8 mouse cellular contexts compared by ENCODE assay signal in the genomic region with DNA sequence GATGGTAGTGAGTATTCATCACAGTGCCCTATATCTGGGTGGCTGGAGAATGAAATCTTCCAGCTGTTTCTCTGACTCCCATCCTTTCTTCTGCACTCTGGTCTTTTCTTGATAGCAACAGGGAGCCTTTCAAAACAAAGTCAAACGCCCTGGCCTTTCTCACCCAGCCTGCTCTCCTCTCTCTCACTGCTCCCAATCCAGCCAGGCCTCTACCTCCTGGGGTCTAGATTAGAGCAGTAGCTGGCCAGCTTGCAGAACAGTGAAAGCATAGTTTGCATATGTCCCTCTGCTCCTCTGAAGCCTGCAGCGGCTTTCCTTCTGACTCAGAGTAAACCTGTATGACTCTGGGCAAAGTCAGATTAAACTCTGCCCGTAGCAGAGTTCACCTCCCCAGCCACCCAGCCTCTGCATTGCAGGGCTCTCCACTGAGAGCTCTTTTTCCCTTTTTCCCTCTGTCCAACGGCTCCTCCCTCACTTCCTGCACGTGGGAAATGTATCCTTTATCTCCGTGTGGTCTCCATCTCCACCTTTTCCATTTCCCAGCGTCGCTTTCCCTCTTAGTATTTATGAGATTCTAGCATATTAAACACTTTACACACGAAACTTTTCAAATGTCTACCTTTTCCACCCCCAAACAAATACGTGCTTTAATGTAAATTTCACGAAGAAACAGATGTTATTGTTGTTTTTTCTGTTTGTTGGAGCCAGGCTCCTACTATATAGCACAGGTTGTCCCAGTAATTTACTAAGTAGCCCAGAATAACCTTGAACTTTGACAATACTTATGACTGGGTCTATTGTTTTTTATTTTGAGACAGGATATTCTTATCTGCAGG. TPM values are rescaled to one million over a fixed set of nuclear protein-coding genes. Genes with fewer than 3 reads are reported as not detected.
DNase-seq lines count a peak whose midpoint lies in the region; ATAC-seq and TF ChIP-seq lines count a peak whose summit lies in the region.

Gene Bcl10, plus strand, starts transcription at position 786 of the 836 bp plus-strand sequence.

- ATAC-seq in forebrain, embryonic 16.5 days: no peak
- ATAC-seq in intestine, embryonic 14.5 days (replicated peaks; ENCODE audit: low FRiP score, low TSS enrichment, low read depth): no peak
- no peak for ATAC-seq in megakaryocyte progenitor cell, adult 5-6 weeks (replicated peaks; ENCODE audit: poor library complexity)

- no peak for DNase-seq in gastrocnemius, postnatal 14 days
- DNase-seq in gastrocnemius, adult 18-20 months (ENCODE audit: low spot score): no peak
- DNase-seq in ES-E14 (ENCODE audit: low read depth, low spot score): no peak
- DNase-seq in intestine, embryonic 14.5 days (ENCODE audit: low spot score): no peak
- no peak for DNase-seq in adipocyte (ENCODE audit: low spot score)
- DNase-seq in yolk sac, embryonic 10.5 days (ENCODE audit: low spot score): no peak

- 31% methylated on average over 11 of the region's 11 CpGs for WGBS in forebrain, embryonic 16.5 days
- 27% methylated on average over 11 of the region's 11 CpGs for WGBS in intestine, embryonic 14.5 days

- H3K36me3 ChIP-seq in ES-E14 (ENCODE audit: control insufficient read depth, insufficient read depth, low read length, poor library complexity, severe bottlenecking): no peaks in the 10 kb centered on the region
- no peaks in the 10 kb centered on the region for H3K36me3 ChIP-seq in forebrain, embryonic 16.5 days (ENCODE audit: control insufficient read depth, insufficient read depth)
- H3K36me3 ChIP-seq in intestine, embryonic 14.5 days (ENCODE audit: control insufficient read depth, insufficient read depth, low read length): no peaks in the 10 kb centered on the region

- 0 out of 4 replicates have a peak, but pooled peaks cover 0 to 2% of the 10 kb centered on the region in 2 experiments for H3K4me1 ChIP-seq in ES-E14 (ENCODE audit: control insufficient read depth in 2 of 2, insufficient read depth in 2 of 2, low read length in 2 of 2, poor library complexity in 1 of 2)
- H3K4me1 ChIP-seq in forebrain, embryonic 16.5 days (replicated peaks; ENCODE audit: control insufficient read depth, insufficient read depth, low read length): peaks cover 11% of the 10 kb centered on the region
- peaks cover 22% of the 10 kb centered on the region for H3K4me1 ChIP-seq in intestine, embryonic 14.5 days (replicated peaks; ENCODE audit: control insufficient read depth, insufficient read depth, low read length)

- peak within 1 kb of the TSS; percentile 71; the same call in 1 of the 2 replicates for H3K9ac ChIP-seq in ES-E14 (ENCODE audit: insufficient read depth, low read depth, low read length, poor library complexity, severe bottlenecking)
- H3K9ac ChIP-seq in forebrain, embryonic 16.5 days (replicated peaks; ENCODE audit: low read depth, low read length): peak within 1 kb of the TSS; percentile 54
- peak within 1 kb of the TSS; percentile 37 for H3K9ac ChIP-seq in intestine, embryonic 14.5 days (ENCODE audit: low read length)

- in situ Hi-C loops in ES-E14 (cut with MboI; ENCODE audit: low sequenced_read_pairs in 2 of 2, unreplicated experiment in 2 of 2): loop anchor here in 1 of 2 experiments (25.0 kb wide), 2 partner anchors 310 to 510 kb away; no protein-coding TSS in a partner anchor

- H3K9me3 ChIP-seq in ES-E14 (ENCODE audit: control insufficient read depth, insufficient read depth, low read depth, low read length): no peaks in the 10 kb centered on the region
- H3K9me3 ChIP-seq in forebrain, embryonic 16.5 days (ENCODE audit: control insufficient read depth, low read length): peaks cover 2% of the 10 kb centered on the region; the same call in 1 of the 2 replicates
- no peaks in the 10 kb centered on the region for H3K9me3 ChIP-seq in intestine, embryonic 14.5 days (ENCODE audit: control insufficient read depth, low read length)

- intact Hi-C loops in gastrocnemius, postnatal 14 days (cut with DNase I; ENCODE audit: low total_unique reads): no loop called here

- H3K27me3 ChIP-seq in forebrain, embryonic 16.5 days (replicated peaks; ENCODE audit: control insufficient read depth, insufficient read depth, low read length): 0 out of 2 replicates have a peak, but pooled peaks cover 4% of the 10 kb centered on the region
- H3K27me3 ChIP-seq in intestine, embryonic 14.5 days (replicated peaks; ENCODE audit: control insufficient read depth, insufficient read depth, low read length): no peaks in the 10 kb centered on the region

- H3K4me3 ChIP-seq in ES-E14 (ENCODE audit: insufficient read depth in 1 of 2, low read depth in 1 of 2, low read length in 2 of 2, poor library complexity in 1 of 2, severe bottlenecking in 1 of 2): peak within 1 kb of the TSS; percentile 45 to 58
- peak within 1 kb of the TSS; percentile 90 for H3K4me3 ChIP-seq in forebrain, embryonic 16.5 days (replicated peaks; ENCODE audit: low read length)
- H3K4me3 ChIP-seq in intestine, embryonic 14.5 days (ENCODE audit: low read depth, low read length): peak within 1 kb of the TSS; percentile 96

- H3K4me2 ChIP-seq in forebrain, embryonic 16.5 days (ENCODE audit: low read length): peak within 1 kb of the TSS; percentile 65
- peak within 1 kb of the TSS; percentile 57 for H3K4me2 ChIP-seq in intestine, embryonic 14.5 days (ENCODE audit: low read length)

- H3K27ac ChIP-seq in ES-E14 (ENCODE audit: insufficient read depth, low read depth, low read length, poor library complexity, severe bottlenecking): no peak within 1 kb of the TSS
- peak within 1 kb of the TSS; percentile 56 for H3K27ac ChIP-seq in forebrain, embryonic 16.5 days (ENCODE audit: low read length)
- peak within 1 kb of the TSS; percentile 94 for H3K27ac ChIP-seq in intestine, embryonic 14.5 days (ENCODE audit: low read depth)

TF ChIP-seq in ES-E14, 5 proteins besides CTCF, POLR2A, EP300 and RAD21:
- TF ChIP-seq ZC3H11A (IDR thresholded peaks at IDR 0.05; ENCODE audit: borderline replicate concordance, low read depth, low read length) (no peak), HCFC1 (IDR thresholded peaks at IDR 0.05; ENCODE audit: borderline replicate concordance, insufficient read depth, low read length) (no peak), CHD2 (IDR thresholded peaks at IDR 0.05; ENCODE audit: low read depth, low read length) (no peak), MAFK (IDR thresholded peaks at IDR 0.05; ENCODE audit: insufficient read depth, low read depth, low read length) (no peak), ZNF384 (IDR thresholded peaks at IDR 0.05; ENCODE audit: low read depth, low read length) (no peak)

RNA-seq across cellular contexts. Expression of gene Bcl10, which starts in this region (rescaled TPM):
- 10 to 100 TPM; 13.6 to 14.0 TPM for total RNA-seq in gastrocnemius, postnatal 14 days (2021)
- total RNA-seq in gastrocnemius, adult 18-20 months (2021): 1 to 10 TPM; 9.4 to 9.7 TPM
- total RNA-seq in ES-E14 (2012; rRNA removed): 14.9 and 27.8 TPM in 2 replicates
- polyA plus RNA-seq in forebrain, embryonic 16.5 days (2015; fragmentation: Nextera tagmentation; extraction: Ambion mirVana): 38.6 and 49.2 TPM in 2 replicates
- 52.9 and 53.5 TPM in 2 replicates for polyA plus RNA-seq in intestine, embryonic 14.5 days (2014; fragmentation: Nextera tagmentation; extraction: Ambion mirVana)
- total RNA-seq in megakaryocyte progenitor cell, adult 5-6 weeks (2015): 41.2 and 43.6 TPM in 2 replicates
- 33.8 and 39.0 TPM in 2 replicates for total RNA-seq in megakaryocyte progenitor cell, adult 5-6 weeks (2017)
